Mouse (Mus musculus) embryo, embryonic 9.5 days (tissue): ENCODE results near the gene Cul7.
A peak's percentile ranks its signal among the peaks of the same experiment; 100 is the strongest.

ENCODE experiments used
- DNase-seq: peaks from one replicate; pipeline ENCODE4 v3.0.0-alpha.2; 2017; ENCODE audit errors: extremely low spot score

Gene Cul7

GRCm38 (mm10) chr17:46650232-46651031 is at the start of gene Cul7:
Gene Cul7 (plus strand): TSS chr17:46650337.
- peak; percentile 94 for DNase-seq

GRCm38 (mm10) chr17:46600569-46600968 is 49.6 kb upstream of the Cul7 start:
- DNase-seq, result no peak

GRCm38 (mm10) chr17:46602212-46602611 is 47.9 kb upstream of the Cul7 start:
- no peak for DNase-seq

- no peak for DNase-seq
Measured at GRCm38 (mm10) chr17:46603229-46603628, 46.9 kb upstream of the Cul7 start.

- DNase-seq, result no peak
Measured at GRCm38 (mm10) chr17:46605126-46605525, 45.0 kb upstream of the Cul7 start.

- no peak for DNase-seq
Measured at GRCm38 (mm10) chr17:46605987-46606386, 44.1 kb upstream of the Cul7 start.

- DNase-seq, result no peak
Measured at GRCm38 (mm10) chr17:46609721-46610514, 40.2 kb upstream of the Cul7 start.

- no peak for DNase-seq
Measured at GRCm38 (mm10) chr17:46611316-46611715, 38.8 kb upstream of the Cul7 start.

- DNase-seq, result no peak
Measured at GRCm38 (mm10) chr17:46612189-46612588, 37.9 kb upstream of the Cul7 start.

- DNase-seq, result no peak
Measured at GRCm38 (mm10) chr17:46612820-46613219, 37.3 kb upstream of the Cul7 start.

GRCm38 (mm10) chr17:46613229-46613628 is 36.9 kb upstream of the Cul7 start:
- DNase-seq, result no peak

- DNase-seq, result no peak
Measured at GRCm38 (mm10) chr17:46617799-46618198, 32.3 kb upstream of the Cul7 start.

GRCm38 (mm10) chr17:46618394-46618768 is 31.8 kb upstream of the Cul7 start:
- peak; percentile 71 for DNase-seq

- DNase-seq, result peak; percentile 76
Measured at GRCm38 (mm10) chr17:46618769-46619682, 31.1 kb upstream of the Cul7 start.

GRCm38 (mm10) chr17:46619683-46620357 is 30.3 kb upstream of the Cul7 start:
- DNase-seq, result peak; percentile 55

GRCm38 (mm10) chr17:46621324-46621723 is 28.8 kb upstream of the Cul7 start:
- no peak for DNase-seq

GRCm38 (mm10) chr17:46622269-46622668 is 27.9 kb upstream of the Cul7 start:
- no peak for DNase-seq

- DNase-seq, result no peak
Measured at GRCm38 (mm10) chr17:46623819-46624557, 26.1 kb upstream of the Cul7 start.

- DNase-seq, result no peak
Measured at GRCm38 (mm10) chr17:46624598-46624997, 25.5 kb upstream of the Cul7 start.

- DNase-seq, result no peak
Measured at GRCm38 (mm10) chr17:46627409-46627808, 22.7 kb upstream of the Cul7 start.

GRCm38 (mm10) chr17:46628471-46628790 is 21.7 kb upstream of the Cul7 start:
- DNase-seq, result no peak
